Mouse (Mus musculus) E14TG2a.4 (cell line): ENCODE results near the gene Gal3st3.
"Not testable (repeated sequence)": the region's sequence is repeated elsewhere in the genome, so short reads cannot be mapped to it uniquely, and the experiment has no call there.

ENCODE experiments used
- CTCF ChIP-seq: conservative IDR thresholded peaks from 2 replicates; pipeline ENCODE4 v1.5.1; 2014; ENCODE audit warnings: low read length
- NANOG ChIP-seq: IDR thresholded peaks from 2 replicates; pipeline ENCODE4 v1.6.1; 2014; ENCODE audit warnings: borderline replicate concordance, low read length, mixed read lengths
- POU5F1 ChIP-seq: IDR thresholded peaks from 2 replicates; pipeline ENCODE4 v1.6.1; 2014; ENCODE audit warnings: low read length, borderline replicate concordance

GRCm38 (mm10) chr19:5349502-5349873 lies 51.4 kb downstream of the Gal3st3 start, which contains the start of gene Cst6:
- not testable (repeated sequence) for TF ChIP-seq CTCF, POU5F1, NANOG
